25 mouse cellular contexts compared by ENCODE assay signal in genomic region chr2:66797493-66797892, GRCm38 (mm10). TPM values are rescaled to one million over a fixed set of nuclear protein-coding genes. Genes with fewer than 3 reads are reported as not detected.
DNase-seq lines count a peak whose midpoint lies in the region; ATAC-seq and TF ChIP-seq lines count a peak whose summit lies in the region.
"Had no signal": no experiment of that assay in that cellular context is flagged by ENCODE, and none has a peak within 500 bp of the region (broad histone marks: within the 10 kb centered on the region; RNA-seq: fewer than 3 reads in every experiment).

No protein-coding gene starts in this region.

- H3K4me1 ChIP-seq in heart, embryonic 11.5 days (ENCODE audit: control insufficient read depth, insufficient read depth, low read length): no peaks in the 10 kb centered on the region
- H3K4me1 ChIP-seq: embryonic facial prominence, embryonic 13.5 days; forebrain, embryonic 12.5 days; hindbrain, embryonic 10.5 days; intestine, embryonic 15.5 days had no signal

- intact Hi-C loops in heart, postnatal 36 days (cut with DNase I): no loop called here
- intact Hi-C loops in heart, postnatal 10 days (cut with DNase I): loop anchor here (5.0 kb wide), 2 partner anchors 35 to 540 kb away; partner anchors contain the start of gene Ttc21b
- intact Hi-C loops in gastrocnemius, adult 2 months (cut with DNase I): no loop called here

- WGBS in heart, embryonic 11.5 days (ENCODE audit: insufficient replicate concordance): 39% methylated on average over 1 of the region's 1 CpGs

- H3K27ac ChIP-seq in heart, embryonic 11.5 days (ENCODE audit: low read depth, low read length): no peak overlapping the region
- no peak overlapping the region for H3K27ac ChIP-seq in gastrocnemius, adult 2 months
- H3K27ac ChIP-seq: embryonic facial prominence, embryonic 13.5 days; forebrain, embryonic 12.5 days; hindbrain, embryonic 10.5 days; hindbrain, embryonic 14.5 days; intestine, embryonic 15.5 days had no signal

- no peaks in the 10 kb centered on the region for H3K36me3 ChIP-seq in heart, embryonic 11.5 days (ENCODE audit: control insufficient read depth, insufficient read depth, low read length)
- H3K36me3 ChIP-seq: embryonic facial prominence, embryonic 13.5 days; forebrain, embryonic 12.5 days; G1E; hindbrain, embryonic 10.5 days; intestine, embryonic 15.5 days had no signal

- no peak for ATAC-seq in heart, embryonic 11.5 days (replicated peaks; ENCODE audit: insufficient number of reproducible peaks, low FRiP score, low TSS enrichment)
- ATAC-seq: CD4-positive, CD25-positive, alpha-beta regulatory T cell, adult 4 months; forebrain, embryonic 16.5 days; intestine, embryonic 15.5 days had no signal

- H3K9ac ChIP-seq in heart, embryonic 11.5 days (ENCODE audit: low read depth, low read length): no peak overlapping the region
- H3K9ac ChIP-seq: embryonic facial prominence, embryonic 13.5 days; forebrain, embryonic 12.5 days; hindbrain, embryonic 14.5 days; intestine, embryonic 15.5 days had no signal

- H3K4me2 ChIP-seq in heart, embryonic 11.5 days: no peak overlapping the region
- H3K4me2 ChIP-seq: embryonic facial prominence, embryonic 13.5 days; forebrain, embryonic 12.5 days; hindbrain, embryonic 14.5 days; intestine, embryonic 15.5 days had no signal

- no peaks in the 10 kb centered on the region for H3K27me3 ChIP-seq in heart, embryonic 11.5 days (ENCODE audit: control insufficient read depth, insufficient read depth, low read length)
- H3K27me3 ChIP-seq: embryonic facial prominence, embryonic 13.5 days; forebrain, embryonic 12.5 days; intestine, embryonic 15.5 days had no signal

- no peak for TF ChIP-seq CTCF in gastrocnemius, adult 2 months (IDR thresholded peaks at IDR 0.05)

- H3K4me3 ChIP-seq in heart, embryonic 11.5 days (ENCODE audit: low read depth, low read length): no peak overlapping the region
- no peak overlapping the region for H3K4me3 ChIP-seq in gastrocnemius, adult 2 months
- H3K4me3 ChIP-seq: embryonic facial prominence, embryonic 13.5 days; forebrain, embryonic 12.5 days; hindbrain, embryonic 10.5 days; intestine, embryonic 15.5 days had no signal

- peak; percentile 94 for DNase-seq in heart, adult 11 months
- no peak for DNase-seq in heart, postnatal 36 days
- peak; percentile 62 to 63 for DNase-seq in heart, adult 9 months (ENCODE audit: low spot score in 2 of 2)
- DNase-seq in adipocyte (ENCODE audit: low spot score): peak; percentile 52
- DNase-seq in heart, postnatal 10 days: peak; percentile 42 to 53
- no peak for DNase-seq in gastrocnemius, adult 2 months
- DNase-seq in Muller cell, postnatal 12 days (ENCODE audit: inconsistent ontology term): no peak
- DNase-seq: adrenal gland, adult 2 months; adrenal gland, postnatal 25 days; B cell, adult 2 months; cerebellum, adult 18-20 months; cerebellum, adult 9-11 months; cerebellum, postnatal 36 days; gastrocnemius, postnatal 25 days; kidney, adult 18-20 months had no signal

- H3K9me3 ChIP-seq in heart, embryonic 11.5 days (replicated peaks; ENCODE audit: control insufficient read depth, low read length): no peaks in the 10 kb centered on the region
- H3K9me3 ChIP-seq: embryonic facial prominence, embryonic 13.5 days; forebrain, embryonic 12.5 days; G1E; hindbrain, embryonic 10.5 days; intestine, embryonic 15.5 days had no signal

RNA-seq across cellular contexts. Expression of gene Scn7a, which starts 12.8 kb away (rescaled TPM):
- 10 to 100 TPM; 11.2 to 12.2 TPM for total RNA-seq in heart, postnatal 36 days (2021)
- polyA plus RNA-seq in heart, embryonic 11.5 days (2014; fragmentation: Nextera tagmentation; extraction: Ambion mirVana): 0.92 and 2.2 TPM in 2 replicates
- 1 to 10 TPM; 7.1 to 9.2 TPM for total RNA-seq in heart, postnatal 10 days (2021)
- total RNA-seq in gastrocnemius, adult 2 months (2021): 1 to 10 TPM; 2.2 to 2.3 TPM
- total RNA-seq: granulocyte monocyte progenitor cell, adult 5-6 weeks had no signal
- polyA plus RNA-seq: CD4-positive, CD25-positive, alpha-beta regulatory T cell, adult 4 months; forebrain, embryonic 12.5 days; forebrain, embryonic 16.5 days; G1E had no signal

Comparison
In these comparisons a context has a peak if more than half of its experiments do, and no peak if none do; other contexts are left out.
1. DNase-seq: peak in heart, adult 11 months (single experiment), heart, adult 9 months (2 of 2), adipocyte (single experiment) and heart, postnatal 10 days (2 of 2); none in heart, postnatal 36 days (0 of 2), gastrocnemius, adult 2 months (single experiment) and Muller cell, postnatal 12 days (single experiment).